Mouse (Mus musculus) olfactory bulb, adult 2 months (tissue): Measurements from ENCODE around the gene C6.

Experiments
- CTCF ChIP-seq: fragments of 200-500 bp; IDR thresholded peaks from 2 replicates; pipeline ENCODE4 v1.5.1; 2012; ENCODE audit warnings: low read depth, mild to moderate bottlenecking, low read length, moderate library complexity; ENCODE audit not compliant: insufficient read depth
- POLR2A ChIP-seq: fragments of 200-500 bp; IDR thresholded peaks from 2 replicates; pipeline ENCODE4 v1.6.1; 2012; ENCODE audit warnings: mild to moderate bottlenecking, low read depth, low read length, moderate library complexity; ENCODE audit not compliant: insufficient read depth

DNA sequence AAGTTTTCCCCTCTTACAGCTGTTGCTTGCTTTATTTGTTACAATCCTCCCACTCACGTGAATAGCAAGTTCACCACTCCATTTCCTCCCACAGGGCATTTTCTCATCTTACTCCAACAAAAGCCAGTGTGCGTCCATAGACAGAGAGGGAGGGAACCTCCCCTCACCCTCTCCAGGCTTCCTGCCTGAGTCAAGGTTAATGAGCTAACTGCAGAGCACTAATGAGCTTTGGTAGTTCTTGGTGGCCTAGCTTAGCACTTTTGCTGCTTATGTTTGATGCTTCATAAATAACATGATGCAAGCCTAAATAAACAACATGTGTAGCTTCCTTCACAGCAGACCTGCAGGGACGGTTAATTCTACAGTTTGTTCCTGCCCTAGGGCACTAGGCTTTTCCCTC is 63.4 kb downstream of the C6 start:
- TF ChIP-seq CTCF (no peak), POLR2A (no peak)
